Mouse (Mus musculus): ENCODE measurements around the gene Impg2. TPM values are rescaled to one million over a fixed set of nuclear protein-coding genes. Genes with fewer than 3 reads are reported as not detected.

Impg2 gene
- polyA plus RNA-seq (2016; fragmentation: Nextera tagmentation; extraction: Ambion mirVana): 0.23 and 0.38 TPM in 2 replicates

GRCm38 (mm10) chr16:56204051-56204450 is at the start of gene Impg2:
Impg2 (plus strand) TSS chr16:56204313.
- Histone ChIP-seq H3K9ac (no peak within 1 kb of the TSS), H3K4me1 (no peaks in the 10 kb centered on the region), H3K4me2 (replicated peaks) (no peak within 1 kb of the TSS), H3K9me3 (replicated peaks) (no peaks in the 10 kb centered on the region), H3K4me3 (no peak within 1 kb of the TSS), H3K27ac (no peak within 1 kb of the TSS), H3K27me3 (no peaks in the 10 kb centered on the region), H3K36me3 (no peaks in the 10 kb centered on the region)
- ATAC-seq (ENCODE audit: low FRiP score): no peak
- 77% methylated on average over 6 of the region's 6 CpGs for WGBS

- H3K4me3 ChIP-seq: no peak overlapping the region
- no peak overlapping the region for H3K9ac ChIP-seq
- no peak overlapping the region for H3K4me2 ChIP-seq (replicated peaks)
- peaks cover 20% of the 10 kb centered on the region for H3K36me3 ChIP-seq
- no peak for ATAC-seq (ENCODE audit: low FRiP score)
- 90% methylated on average over 7 of the region's 7 CpGs for WGBS
- H3K27ac ChIP-seq: no peak overlapping the region
- H3K9me3 ChIP-seq (replicated peaks): no peaks in the 10 kb centered on the region
- H3K27me3 ChIP-seq: no peaks in the 10 kb centered on the region
- H3K4me1 ChIP-seq: no peaks in the 10 kb centered on the region
Observed at GRCm38 (mm10) chr16:56163466-56163865, 40.6 kb upstream of the Impg2 start.

- H3K36me3 ChIP-seq: peaks cover 31% of the 10 kb centered on the region
- H3K9me3 ChIP-seq (replicated peaks): no peaks in the 10 kb centered on the region
- no peak overlapping the region for H3K4me2 ChIP-seq (replicated peaks)
- no peak for ATAC-seq (ENCODE audit: low FRiP score)
- H3K27me3 ChIP-seq: no peaks in the 10 kb centered on the region
- H3K4me3 ChIP-seq: no peak overlapping the region
- no peaks in the 10 kb centered on the region for H3K4me1 ChIP-seq
- H3K9ac ChIP-seq: no peak overlapping the region
- H3K27ac ChIP-seq: no peak overlapping the region
Observed at GRCm38 (mm10) chr16:56170247-56170646, 33.9 kb upstream of the Impg2 start.

- no peak overlapping the region for H3K4me2 ChIP-seq (replicated peaks)
- H3K36me3 ChIP-seq: peaks cover 28% of the 10 kb centered on the region
- 69% methylated on average over 8 of the region's 8 CpGs for whole genome bisulfite sequencing
- H3K27ac ChIP-seq: no peak overlapping the region
- no peaks in the 10 kb centered on the region for H3K9me3 ChIP-seq (replicated peaks)
- H3K4me1 ChIP-seq: no peaks in the 10 kb centered on the region
- no peaks in the 10 kb centered on the region for H3K27me3 ChIP-seq
- ATAC-seq (ENCODE audit: low FRiP score): 0 out of 2 replicates have a peak, but pooled peaks have one; percentile 29
- H3K4me3 ChIP-seq: no peak overlapping the region
- no peak overlapping the region for H3K9ac ChIP-seq
Observed at GRCm38 (mm10) chr16:56175867-56176581, 28.1 kb upstream of the Impg2 start.

GRCm38 (mm10) chr16:56186863-56187262 is 17.2 kb upstream of the Impg2 start:
- Histone ChIP-seq H3K4me3 (no peak overlapping the region), H3K4me2 (replicated peaks) (no peak overlapping the region), H3K27ac (no peak overlapping the region), H3K4me1 (no peaks in the 10 kb centered on the region), H3K9me3 (replicated peaks) (no peaks in the 10 kb centered on the region), H3K36me3 (peaks cover 57% of the 10 kb centered on the region), H3K27me3 (no peaks in the 10 kb centered on the region), H3K9ac (no peak overlapping the region)
- ATAC-seq (ENCODE audit: low FRiP score): no peak
- 89% methylated on average over 4 of the region's 4 CpGs for WGBS

- no peak for ATAC-seq (ENCODE audit: low FRiP score)
- H3K4me3 ChIP-seq: no peak overlapping the region
- no peak overlapping the region for H3K4me2 ChIP-seq (replicated peaks)
- H3K9ac ChIP-seq: no peak overlapping the region
- no peak overlapping the region for H3K27ac ChIP-seq
- no peaks in the 10 kb centered on the region for H3K27me3 ChIP-seq
- peaks cover 44% of the 10 kb centered on the region for H3K36me3 ChIP-seq
- 91% methylated on average over 9 of the region's 9 CpGs for WGBS
- no peaks in the 10 kb centered on the region for H3K4me1 ChIP-seq
- no peaks in the 10 kb centered on the region for H3K9me3 ChIP-seq (replicated peaks)
Observed at GRCm38 (mm10) chr16:56188198-56188597, 15.9 kb upstream of the Impg2 start.

- H3K4me1 ChIP-seq: no peaks in the 10 kb centered on the region
- H3K36me3 ChIP-seq: no peaks in the 10 kb centered on the region
- no peaks in the 10 kb centered on the region for H3K27me3 ChIP-seq
- no peak for ATAC-seq (ENCODE audit: low FRiP score)
- WGBS: 65% methylated on average over 3 of the region's 3 CpGs
- H3K9me3 ChIP-seq (replicated peaks): no peaks in the 10 kb centered on the region
- no peak overlapping the region for H3K4me3 ChIP-seq
- no peak overlapping the region for H3K27ac ChIP-seq
- no peak overlapping the region for H3K9ac ChIP-seq
- no peak overlapping the region for H3K4me2 ChIP-seq (replicated peaks)
Observed at GRCm38 (mm10) chr16:56212740-56213139, 8.6 kb downstream of the Impg2 start.

- no peaks in the 10 kb centered on the region for H3K4me1 ChIP-seq
- no peak overlapping the region for H3K27ac ChIP-seq
- no peaks in the 10 kb centered on the region for H3K9me3 ChIP-seq (replicated peaks)
- H3K9ac ChIP-seq: no peak overlapping the region
- no peak overlapping the region for H3K4me3 ChIP-seq
- no peak overlapping the region for H3K4me2 ChIP-seq (replicated peaks)
- H3K27me3 ChIP-seq: no peaks in the 10 kb centered on the region
- H3K36me3 ChIP-seq: 0 out of 2 replicates have a peak, but pooled peaks cover 2% of the 10 kb centered on the region
- no peak for ATAC-seq (ENCODE audit: low FRiP score)
Observed at GRCm38 (mm10) chr16:56227686-56228085, 23.6 kb downstream of the Impg2 start.

GRCm38 (mm10) chr16:56229455-56229854 is 25.3 kb downstream of the Impg2 start:
- WGBS: 61% methylated on average over 2 of the region's 2 CpGs
- ATAC-seq (ENCODE audit: low FRiP score): no peak
- H3K27ac ChIP-seq: no peak overlapping the region
- no peak overlapping the region for H3K4me2 ChIP-seq (replicated peaks)
- no peaks in the 10 kb centered on the region for H3K27me3 ChIP-seq
- H3K4me1 ChIP-seq: no peaks in the 10 kb centered on the region
- no peaks in the 10 kb centered on the region for H3K9me3 ChIP-seq (replicated peaks)
- H3K4me3 ChIP-seq: no peak overlapping the region
- no peak overlapping the region for H3K9ac ChIP-seq
- 0 out of 2 replicates have a peak, but pooled peaks cover 2% of the 10 kb centered on the region for H3K36me3 ChIP-seq

GRCm38 (mm10) chr16:56231300-56231699 is 27.2 kb downstream of the Impg2 start:
- no peak for ATAC-seq (ENCODE audit: low FRiP score)
- 0 out of 2 replicates have a peak, but pooled peaks cover 2% of the 10 kb centered on the region for H3K36me3 ChIP-seq
- no peaks in the 10 kb centered on the region for H3K27me3 ChIP-seq
- H3K4me3 ChIP-seq: no peak overlapping the region
- no peak overlapping the region for H3K27ac ChIP-seq
- no peaks in the 10 kb centered on the region for H3K9me3 ChIP-seq (replicated peaks)
- H3K9ac ChIP-seq: no peak overlapping the region
- 53% methylated on average over 10 of the region's 10 CpGs for WGBS
- no peak overlapping the region for H3K4me2 ChIP-seq (replicated peaks)
- H3K4me1 ChIP-seq: no peaks in the 10 kb centered on the region

GRCm38 (mm10) chr16:56232736-56233135 is 28.6 kb downstream of the Impg2 start:
- H3K9me3 ChIP-seq (replicated peaks): no peaks in the 10 kb centered on the region
- H3K27me3 ChIP-seq: no peaks in the 10 kb centered on the region
- ATAC-seq (ENCODE audit: low FRiP score): no peak
- H3K27ac ChIP-seq: no peak overlapping the region
- H3K4me2 ChIP-seq (replicated peaks): no peak overlapping the region
- H3K4me3 ChIP-seq: no peak overlapping the region
- no peak overlapping the region for H3K9ac ChIP-seq
- WGBS: 89% methylated on average over 10 of the region's 10 CpGs
- H3K36me3 ChIP-seq: 0 out of 2 replicates have a peak, but pooled peaks cover 2% of the 10 kb centered on the region
- no peaks in the 10 kb centered on the region for H3K4me1 ChIP-seq

GRCm38 (mm10) chr16:56246031-56246430 is 41.9 kb downstream of the Impg2 start:
- H3K4me3 ChIP-seq: no peak overlapping the region
- no peaks in the 10 kb centered on the region for H3K36me3 ChIP-seq
- no peak overlapping the region for H3K4me2 ChIP-seq (replicated peaks)
- no peak overlapping the region for H3K27ac ChIP-seq
- no peaks in the 10 kb centered on the region for H3K27me3 ChIP-seq
- H3K9ac ChIP-seq: no peak overlapping the region
- WGBS: 80% methylated on average over 3 of the region's 3 CpGs
- no peaks in the 10 kb centered on the region for H3K4me1 ChIP-seq
- H3K9me3 ChIP-seq (replicated peaks): no peaks in the 10 kb centered on the region
- ATAC-seq (ENCODE audit: low FRiP score): no peak

GRCm38 (mm10) chr16:56273917-56274316 is 69.8 kb downstream of the Impg2 start:
- ATAC-seq (ENCODE audit: low FRiP score): no peak
- Histone ChIP-seq H3K4me3 (no peak overlapping the region), H3K27ac (no peak overlapping the region), H3K4me1 (no peaks in the 10 kb centered on the region), H3K27me3 (no peaks in the 10 kb centered on the region), H3K9me3 (replicated peaks) (no peaks in the 10 kb centered on the region), H3K4me2 (replicated peaks) (no peak overlapping the region), H3K9ac (no peak overlapping the region), H3K36me3 (no peaks in the 10 kb centered on the region)
- 86% methylated on average over 1 of the region's 1 CpGs for WGBS
